Mouse (Mus musculus) CH12.LX (cell line): ENCODE data around the gene Fgfr2. TPM values are rescaled to one million over a fixed set of nuclear protein-coding genes. Genes with fewer than 3 reads are reported as not detected.
A peak's percentile ranks its signal among the peaks of the same experiment; 100 is the strongest.

Experiments
- DNase-seq: peaks from one replicate; pipeline ENCODE4 v3.0.0-alpha.2; 2013; ENCODE audit errors: extremely low read depth
- H3K27ac ChIP-seq: 2 replicates; pipeline ENCODE4 v1.5.1; 2012; ENCODE audit warnings: low read depth, mild to moderate bottlenecking, control low read depth, moderate library complexity; ENCODE audit not compliant: insufficient read depth
- H3K27me3 ChIP-seq: replicated peaks from 2 replicates; pipeline ENCODE3; 2012; ENCODE audit warnings: inconsistent platforms
- H3K36me3 ChIP-seq, 2 experiments: replicated peaks in 1 of 2; 2 replicates each; pipeline versions ENCODE3 to v1.6.1; 2012; ENCODE audit warnings: inconsistent platforms in 1 of 2, low read length in 1 of 2, mild to moderate bottlenecking in 1 of 2, mixed read lengths in 1 of 2, moderate library complexity in 1 of 2; ENCODE audit not compliant: control insufficient read depth in 1 of 2, insufficient read depth in 1 of 2
- H3K4me1 ChIP-seq, 2 experiments: 2 replicates each; pipeline ENCODE4 v1.6.1; 2012; ENCODE audit warnings: inconsistent platforms in 1 of 2, moderate library complexity in 1 of 2; ENCODE audit not compliant: insufficient read depth in 2 of 2, control insufficient read depth in 1 of 2
- H3K4me2 ChIP-seq: 2 replicates; pipeline ENCODE4 v1.6.1; 2012; ENCODE audit warnings: low read depth, mild to moderate bottlenecking, control low read depth; ENCODE audit not compliant: poor library complexity, insufficient read depth, severe bottlenecking
- H3K4me3 ChIP-seq, 3 experiments: fragments of 150-350 bp in 1 of 3; sonication (generic) in 1 of 3; replicated peaks in 1 of 3; 2 replicates each; pipeline versions ENCODE3 to v1.5.1; 2011 to 2012; ENCODE audit warnings: low read depth in 2 of 3, low read length in 2 of 3, mild to moderate bottlenecking in 2 of 3, moderate library complexity in 2 of 3, control low read depth in 1 of 3, improper control_type of control experiment in 1 of 3, inconsistent platforms in 1 of 3, mixed read lengths in 1 of 3; ENCODE audit not compliant: poor library complexity in 1 of 3
- H3K79me2 ChIP-seq: replicated peaks from 2 replicates; pipeline ENCODE4 v1.6.1; 2012; ENCODE audit warnings: mild to moderate bottlenecking, moderate library complexity; ENCODE audit not compliant: control insufficient read depth, poor library complexity, insufficient read depth, severe bottlenecking; ENCODE audit errors: extremely low read depth
- H3K9ac ChIP-seq: 2 replicates; pipeline ENCODE4 v1.6.1; 2012; ENCODE audit warnings: low read depth, mild to moderate bottlenecking, control low read depth, moderate library complexity; ENCODE audit not compliant: insufficient read depth
- H3K9me3 ChIP-seq: replicated peaks from 2 replicates; pipeline ENCODE3; 2012; ENCODE audit warnings: low read length, inconsistent platforms, mixed read lengths
- CHD2 ChIP-seq: IDR thresholded peaks from 2 replicates; pipeline ENCODE4 v1.6.1; 2011; ENCODE audit warnings: low read length, improper control_type of control experiment
- CTCF ChIP-seq, 2 experiments: IDR thresholded peaks in 1 of 2; conservative IDR thresholded peaks in 1 of 2; 2 replicates each; pipeline ENCODE4 v1.5.1; 2011 to 2012; ENCODE audit warnings: low read depth in 2 of 2, low read length in 2 of 2, improper control_type of control experiment in 1 of 2, inconsistent platforms in 1 of 2, mild to moderate bottlenecking in 1 of 2, moderate library complexity in 1 of 2
- ELF1 ChIP-seq: IDR thresholded peaks from 2 replicates; pipeline ENCODE4 v1.6.1; 2014; ENCODE audit warnings: low read depth, mild to moderate bottlenecking, inconsistent platforms, low read length, improper control_type of control experiment
- EP300 ChIP-seq: IDR thresholded peaks from 2 replicates; pipeline ENCODE4 v1.6.1; 2011; ENCODE audit warnings: low read length, improper control_type of control experiment
- NELFE ChIP-seq: IDR thresholded peaks from 2 replicates; pipeline ENCODE4 v1.6.1; 2011; ENCODE audit warnings: low read depth, low read length, improper control_type of control experiment
- PAX5 ChIP-seq: IDR thresholded peaks from 2 replicates; pipeline ENCODE4 v1.6.1; 2012; ENCODE audit warnings: low read length, inconsistent platforms, mixed read lengths
- RAD21 ChIP-seq: IDR thresholded peaks from 2 replicates; pipeline ENCODE4 v1.6.1; 2011; ENCODE audit warnings: low read depth, mild to moderate bottlenecking, low read length, improper control_type of control experiment, moderate library complexity
- TBP ChIP-seq: conservative IDR thresholded peaks from 2 replicates; pipeline ENCODE4 v1.6.1; 2011; ENCODE audit warnings: low read depth, low read length, improper control_type of control experiment
- USF1 ChIP-seq: IDR thresholded peaks from 2 replicates; pipeline ENCODE4 v1.6.1; 2014; ENCODE audit warnings: low read depth, mild to moderate bottlenecking, inconsistent platforms, low read length, improper control_type of control experiment
- ZC3H11A ChIP-seq: IDR thresholded peaks from 2 replicates; pipeline ENCODE4 v1.6.1; 2012; ENCODE audit warnings: low read depth, mild to moderate bottlenecking, inconsistent platforms, low read length, improper control_type of control experiment
- dilution Hi-C: fragments of 300-500 bp; cut with MboI; formaldehyde crosslinking; loops from 2 replicates; pipeline ENCODE4 v1.14.3; 2020; ENCODE audit warnings: low sequenced_read_pairs; ENCODE audit not compliant: extremely low pct_unique_long_range_greater_than_20kb, extremely low pct_ligation_motif_present
- in situ Hi-C: fragments of 300-500 bp; cut with MboI; formaldehyde crosslinking; loops from 3 replicates; pipeline ENCODE4 v1.14.3; 2019; ENCODE audit warnings: low sequenced_read_pairs, low pct_ligation_motif_present, low pct_unique_long_range_greater_than_20kb, mixed read lengths
- polyA plus RNA-seq: library from polyadenylated mRNA; unstranded; fragments of >175 nt; gene quantifications from 2 replicates; pipeline ENCODE4 v1.2.1, GENCODE M21; 2012; ENCODE audit warnings: low read depth; ENCODE audit not compliant: insufficient read length
- total RNA-seq, 2 experiments: library from RNA; depleted of rRNA; stranded (reverse); fragments of 300-350 nt in 1 of 2; fragments of >200 nt in 1 of 2; gene quantifications; 2 replicates each; pipeline ENCODE4 v1.2.3; 2012 to 2014

Fgfr2 gene
- total and polyA plus RNA-seq, 3 experiments: not detected

DNA sequence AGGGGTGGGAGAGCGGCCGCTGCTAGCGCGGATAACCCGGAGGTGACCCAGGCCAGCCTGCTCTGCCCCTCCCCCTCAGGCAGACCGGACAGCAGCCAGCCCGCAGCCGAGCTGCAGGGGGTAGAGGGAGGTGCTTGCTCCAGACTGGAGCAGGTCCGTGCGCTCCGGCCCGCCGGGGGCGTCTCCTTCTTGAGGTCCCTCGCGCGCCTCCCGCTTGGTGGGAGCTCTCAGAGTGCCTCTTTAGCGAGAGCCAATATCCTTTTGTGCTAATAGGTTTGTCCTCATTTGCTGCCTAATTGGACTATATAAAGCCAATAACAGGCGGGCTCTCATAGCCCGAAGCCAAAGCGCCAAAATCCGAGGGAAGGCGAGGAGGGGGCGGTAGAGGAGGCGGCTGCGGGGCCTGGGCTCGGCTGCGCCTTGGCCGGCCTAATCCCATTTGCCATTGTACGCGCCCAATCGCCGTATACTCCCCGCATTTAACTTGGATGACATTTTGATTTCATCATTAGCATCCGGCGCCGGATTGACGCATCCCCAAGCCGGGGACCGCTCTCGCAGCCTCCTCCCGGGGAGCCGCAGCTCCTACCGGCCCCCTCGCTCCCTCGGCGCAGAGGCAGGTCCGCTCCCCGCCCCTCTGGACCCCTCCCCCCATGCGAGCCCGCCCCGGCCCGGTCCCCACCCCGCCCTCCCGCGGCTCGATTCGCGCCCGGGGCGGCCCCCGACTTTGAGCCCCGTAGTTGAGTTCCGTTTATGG is 1580.9 kb downstream of the Fgfr2 start, which contains the start of gene Hmx3:
Gene Hmx3 (plus strand): TSS at position 753 of the 757 bp plus-strand sequence.
- peak within 1 kb of the TSS; percentile 14 for H3K4me2 ChIP-seq
- DNase-seq: no peak
- H3K36me3 ChIP-seq: no peaks in the 10 kb centered on the region
- no peak within 1 kb of the TSS for H3K27ac ChIP-seq
- H3K9me3 ChIP-seq: peaks cover 34% of the 10 kb centered on the region
- peaks cover 42% of the 10 kb centered on the region for H3K27me3 ChIP-seq
- 0 out of 2 replicates have a peak within 1 kb of the TSS, but pooled peaks have one; percentile 20 for H3K9ac ChIP-seq
- peaks cover 0 to 3% of the 10 kb centered on the region in 2 experiments; a peak in 1 of 4 replicates for H3K4me1 ChIP-seq
- TF ChIP-seq CHD2 (no peak), PAX5 (no peak), RAD21 (no peak), NELFE (no peak), CTCF (conservative IDR thresholded peaks at IDR 0.05 in 1 of 2, IDR thresholded peaks at IDR 0.05 in 1 of 2; ENCODE audit: low read depth in 2 of 2, low read length in 2 of 2) (no peak)
- H3K4me3 ChIP-seq: peak within 1 kb of the TSS in 1 of 3 experiments; percentile 48
- in situ Hi-C loops (loop anchor here (25.0 kb wide), 1 partner anchor 245 kb away; no protein-coding TSS in a partner anchor), dilution Hi-C loops (no loop called here)
- H3K79me2 ChIP-seq: no peaks in the 10 kb centered on the region

DNA sequence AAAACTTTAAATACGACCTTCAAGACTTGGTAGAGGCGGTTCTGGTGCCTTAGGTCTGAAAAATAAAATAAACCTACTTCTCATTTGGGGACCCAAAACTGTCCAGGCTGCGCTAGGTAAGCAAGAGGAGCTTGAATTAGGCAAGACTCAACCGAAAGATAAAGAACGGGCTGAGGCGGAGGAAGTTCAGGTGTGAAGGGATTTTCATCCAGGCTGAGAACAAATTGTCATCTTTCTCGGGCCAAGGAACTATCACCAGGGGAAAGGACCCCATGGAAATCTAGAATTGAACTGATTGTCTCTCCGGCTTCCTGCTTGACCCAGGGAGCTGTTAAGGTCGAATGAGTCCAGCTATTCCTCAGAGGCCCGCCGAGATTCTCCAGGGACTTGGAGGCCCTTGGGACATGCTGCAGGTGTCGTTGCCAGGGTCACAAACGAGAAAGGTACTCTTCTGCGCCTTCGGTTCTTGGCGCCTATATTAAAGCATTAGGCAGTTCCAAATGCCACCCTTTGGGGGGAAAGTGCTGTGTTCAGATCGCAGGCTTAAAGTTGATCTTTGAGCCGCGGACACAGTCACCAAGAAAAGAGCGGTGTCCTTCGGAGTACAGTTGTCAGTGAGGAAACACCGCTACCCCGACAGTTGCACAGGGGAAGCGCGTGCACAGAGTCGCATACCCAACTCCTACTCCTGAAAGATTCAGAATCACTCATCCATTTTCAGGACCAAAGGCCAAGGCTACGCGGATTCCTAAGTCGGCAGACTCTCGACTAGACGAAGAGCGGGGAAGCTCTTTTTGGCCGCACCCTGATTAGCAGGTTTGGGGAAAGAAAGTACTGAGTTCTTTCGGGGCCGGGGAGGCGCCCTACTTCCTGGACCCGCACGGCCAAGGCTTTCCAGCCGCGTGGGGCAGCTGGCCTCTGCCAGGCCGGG is 1581.7 kb downstream of the Fgfr2 start:
- TF ChIP-seq TBP (no peak), EP300 (no peak), ELF1 (0 out of 2 replicates have a peak, but pooled peaks have one; percentile 18), ZC3H11A (no peak), RAD21 (no peak), USF1 (no peak)
- TF ChIP-seq, all 38 proteins: peak for 1
- H3K27ac ChIP-seq: no peak overlapping the region
- 0 out of 2 replicates have a peak overlapping the region, but pooled peaks have one; percentile 14 for H3K4me2 ChIP-seq
- H3K9me3 ChIP-seq: peaks cover 34% of the 10 kb centered on the region
- dilution Hi-C loops (no loop called here), in situ Hi-C loops (loop anchor here (25.0 kb wide), 1 partner anchor 246 kb away; no protein-coding TSS in a partner anchor)
- DNase-seq: no peak
- no peaks in the 10 kb centered on the region for H3K36me3 ChIP-seq
- H3K27me3 ChIP-seq: peaks cover 41% of the 10 kb centered on the region
- H3K4me3 ChIP-seq: peak overlapping the region in 1 of 3 experiments; percentile 48
- H3K9ac ChIP-seq: no peak overlapping the region
- no peaks in the 10 kb centered on the region for H3K79me2 ChIP-seq
- peaks cover 0 to 3% of the 10 kb centered on the region in 2 experiments; a peak in 1 of 4 replicates for H3K4me1 ChIP-seq
